Mouse (Mus musculus) bone marrow, adult 2 months (tissue): ENCODE results near the gene Phf21b.

Experiments used
- CTCF ChIP-seq: fragments of 200-500 bp; IDR thresholded peaks from 2 replicates; pipeline ENCODE4 v1.5.1; 2011; ENCODE audit warnings: low read length, control low read depth; ENCODE audit not compliant: control insufficient read depth, insufficient read depth
- POLR2A ChIP-seq: fragments of 200-500 bp; IDR thresholded peaks from 2 replicates; pipeline ENCODE4 v1.6.1; 2011; ENCODE audit warnings: low read depth, mild to moderate bottlenecking, control low read depth, low read length, borderline replicate concordance; ENCODE audit not compliant: control insufficient read depth

DNA sequence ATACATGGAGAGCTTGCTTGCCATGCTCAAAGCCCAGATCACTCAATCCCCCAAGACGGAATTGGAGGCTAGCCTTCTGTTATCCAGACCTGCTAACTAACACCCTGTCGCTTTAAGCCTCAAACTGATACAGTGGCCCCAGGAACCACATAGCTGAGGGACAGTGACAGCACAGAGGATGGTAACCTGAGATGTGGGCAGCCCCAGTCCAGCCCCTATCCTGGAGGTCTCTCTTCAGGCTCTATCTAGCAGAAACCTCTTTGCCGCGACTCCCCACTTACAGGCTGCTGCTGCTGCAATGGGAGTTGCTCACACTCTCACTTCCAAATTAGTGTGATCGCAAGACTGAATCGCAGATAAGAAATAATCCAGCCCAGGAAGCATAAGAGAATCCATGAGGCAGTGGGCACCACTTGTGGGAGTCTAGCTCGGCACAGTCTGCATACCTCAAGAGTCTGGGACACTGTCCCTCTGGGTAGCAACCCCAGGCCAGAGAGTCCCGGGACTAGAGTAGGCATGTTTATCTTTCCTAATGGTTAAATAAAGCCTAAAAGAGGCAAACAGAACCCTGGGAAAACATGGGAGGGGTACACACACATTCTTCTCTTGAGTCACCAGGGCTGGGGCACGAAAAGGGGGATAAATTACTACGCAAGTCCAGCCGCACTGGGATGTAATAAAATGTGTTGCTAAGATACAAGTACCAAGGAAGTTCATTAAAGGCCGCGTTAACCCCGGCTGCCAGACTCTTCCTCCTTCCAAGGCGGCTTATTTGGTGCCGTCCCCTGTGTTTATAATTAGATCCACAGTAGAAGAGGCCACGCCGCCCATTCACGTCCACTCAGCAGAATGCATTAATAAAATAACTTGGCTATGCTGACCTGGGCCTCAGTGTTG, 13.7 kb downstream of the Phf21b start:
- TF ChIP-seq POLR2A (no peak), CTCF (no peak)
